Mouse (Mus musculus) MEL (cell line): ENCODE results near the gene Il6st. TPM values are rescaled to one million over a fixed set of nuclear protein-coding genes. Genes with fewer than 3 reads are reported as not detected.
A peak's percentile ranks its signal among the peaks of the same experiment; 100 is the strongest.

ENCODE experiments used
- DNase-seq: peaks from one replicate; pipeline ENCODE4 v3.0.0; 2011; ENCODE audit warnings: low read depth, low spot score
- H3K27ac ChIP-seq: 2 replicates; pipeline ENCODE4 v1.5.1; 2012; ENCODE audit warnings: low read depth, mild to moderate bottlenecking, control low read depth, low read length, moderate library complexity; ENCODE audit not compliant: control insufficient read depth
- H3K27me3 ChIP-seq, 2 experiments: fragments of 150-350 bp in 1 of 2; sonication (generic) in 1 of 2; 2 replicates each; pipeline ENCODE4 v1.6.1; 2012; ENCODE audit warnings: low read length in 2 of 2, mild to moderate bottlenecking in 2 of 2, improper control_type of control experiment in 1 of 2, moderate library complexity in 1 of 2; ENCODE audit not compliant: insufficient read depth in 2 of 2, control insufficient read depth in 1 of 2
- H3K36me3 ChIP-seq, 2 experiments: 2 replicates each; pipeline ENCODE4 v1.6.1; 2012 to 2014; ENCODE audit warnings: low read length in 2 of 2, improper control_type of control experiment in 1 of 2, inconsistent platforms in 1 of 2, mild to moderate bottlenecking in 1 of 2; ENCODE audit not compliant: insufficient read depth in 2 of 2, control insufficient read depth in 1 of 2
- H3K4me1 ChIP-seq, 2 experiments: fragments of 150-350 bp in 1 of 2; sonication (generic) in 1 of 2; 2 replicates each; pipeline ENCODE4 v1.6.1; 2012; ENCODE audit warnings: low read length in 2 of 2, improper control_type of control experiment in 1 of 2, mild to moderate bottlenecking in 1 of 2; ENCODE audit not compliant: insufficient read depth in 2 of 2, control insufficient read depth in 1 of 2
- H3K4me3 ChIP-seq, 2 experiments: fragments of 150-350 bp in 1 of 2; sonication (generic) in 1 of 2; 2 replicates each; pipeline ENCODE4 v1.5.1; 2012; ENCODE audit warnings: low read depth in 2 of 2, low read length in 2 of 2, mild to moderate bottlenecking in 2 of 2, moderate library complexity in 2 of 2, control low read depth in 1 of 2, improper control_type of control experiment in 1 of 2; ENCODE audit not compliant: control insufficient read depth in 1 of 2, insufficient read depth in 1 of 2
- H3K79me2 ChIP-seq: 2 replicates; pipeline ENCODE4 v1.6.1; 2012; ENCODE audit warnings: mild to moderate bottlenecking, low read length, moderate library complexity; ENCODE audit not compliant: control insufficient read depth, poor library complexity, insufficient read depth
- H3K9ac ChIP-seq: 2 replicates; pipeline ENCODE4 v1.6.1; 2012; ENCODE audit warnings: low read depth, mild to moderate bottlenecking, control low read depth, low read length, moderate library complexity; ENCODE audit not compliant: control insufficient read depth, poor library complexity, severe bottlenecking
- H3K9me3 ChIP-seq: fragments of 150-350 bp; sonication (generic); replicated peaks from 2 replicates; pipeline ENCODE4 v1.6.1; 2012; ENCODE audit warnings: mild to moderate bottlenecking, low read length, improper control_type of control experiment, moderate library complexity; ENCODE audit not compliant: insufficient read depth
- CHD2 ChIP-seq: IDR thresholded peaks from 2 replicates; pipeline ENCODE4 v1.6.1; 2011; ENCODE audit warnings: low read length, improper control_type of control experiment
- ELF1 ChIP-seq: IDR thresholded peaks from 2 replicates; pipeline ENCODE4 v1.6.1; 2014; ENCODE audit warnings: low read depth, mild to moderate bottlenecking, inconsistent platforms, low read length, improper control_type of control experiment, moderate library complexity
- EP300 ChIP-seq, 2 experiments: IDR thresholded peaks; 2 replicates each; pipeline ENCODE4 v1.6.1; 2011; ENCODE audit warnings: improper control_type of control experiment in 2 of 2, low read length in 2 of 2, low read depth in 1 of 2, mild to moderate bottlenecking in 1 of 2
- HCFC1 ChIP-seq: IDR thresholded peaks from 2 replicates; pipeline ENCODE4 v1.6.1; 2012; ENCODE audit warnings: low read depth, mild to moderate bottlenecking, inconsistent platforms, low read length, improper control_type of control experiment, moderate library complexity
- MEF2A ChIP-seq: IDR thresholded peaks from 2 replicates; pipeline ENCODE4 v1.6.1; 2014; ENCODE audit warnings: low read depth, mild to moderate bottlenecking, inconsistent platforms, low read length, improper control_type of control experiment; ENCODE audit not compliant: poor library complexity, insufficient replicate concordance, severe bottlenecking; ENCODE audit errors: extremely low read depth
- MXI1 ChIP-seq: IDR thresholded peaks from 2 replicates; pipeline ENCODE4 v1.6.1; 2011; ENCODE audit warnings: mild to moderate bottlenecking, low read depth, low read length, improper control_type of control experiment
- POLR2AphosphoS2 ChIP-seq: IDR thresholded peaks from 2 replicates; pipeline ENCODE4 v1.6.1; 2011; ENCODE audit warnings: low read length, improper control_type of control experiment
- POLR2AphosphoS5 ChIP-seq: IDR thresholded peaks from 2 replicates; pipeline ENCODE4 v1.6.1; 2012; ENCODE audit warnings: low read depth, borderline replicate concordance, mild to moderate bottlenecking, inconsistent platforms, low read length, moderate library complexity, mixed read lengths
- SMC3 ChIP-seq: IDR thresholded peaks from 2 replicates; pipeline ENCODE4 v1.6.1; 2011; ENCODE audit warnings: low read depth, low read length, improper control_type of control experiment
- TAL1 ChIP-seq: IDR thresholded peaks from 2 replicates; pipeline ENCODE4 v1.6.1; 2012; ENCODE audit warnings: mild to moderate bottlenecking, inconsistent platforms, low read length, moderate library complexity, mixed read lengths
- TBP ChIP-seq: IDR thresholded peaks from 2 replicates; pipeline ENCODE4 v1.8.0; 2011; ENCODE audit warnings: low read depth, low read length, improper control_type of control experiment
- UBTF ChIP-seq: IDR thresholded peaks from 2 replicates; pipeline ENCODE4 v1.6.1; 2012; ENCODE audit warnings: low read depth, mild to moderate bottlenecking, inconsistent platforms, low read length, improper control_type of control experiment, moderate library complexity, borderline replicate concordance; ENCODE audit not compliant: insufficient read depth
- USF1 ChIP-seq: IDR thresholded peaks from 2 replicates; pipeline ENCODE4 v1.6.1; 2014; ENCODE audit warnings: low read depth, mild to moderate bottlenecking, inconsistent platforms, low read length, improper control_type of control experiment, moderate library complexity
- ZC3H11A ChIP-seq: IDR thresholded peaks from 2 replicates; pipeline ENCODE4 v1.6.1; 2012; ENCODE audit warnings: low read depth, mild to moderate bottlenecking, inconsistent platforms, low read length, improper control_type of control experiment
- ZMIZ1 ChIP-seq: IDR thresholded peaks from 2 replicates; pipeline ENCODE4 v1.6.1; 2012; ENCODE audit warnings: low read depth, mild to moderate bottlenecking, inconsistent platforms, low read length, improper control_type of control experiment, moderate library complexity
- polyA plus RNA-seq, 2 experiments: library from polyadenylated mRNA; stranded (reverse) in 1 of 2; unstranded in 1 of 2; fragments of >175 nt in 1 of 2; fragments of >200 nt in 1 of 2; gene quantifications; 2 replicates each; pipeline versions ENCODE4 v1.2.1 to v1.2.4; 2012; ENCODE audit warnings: low replicate concordance in 2 of 2, low read depth in 1 of 2; ENCODE audit not compliant: insufficient read length in 2 of 2, insufficient read depth in 1 of 2, missing spikeins in 1 of 2
- total RNA-seq: library from RNA; depleted of rRNA; stranded (reverse); fragments of 300-350 nt; gene quantifications from 2 replicates; pipeline ENCODE4 v1.2.3, GENCODE M21; 2012

The Il6st gene
- total and polyA plus RNA-seq, 3 experiments = 1.7 to 3.7 TPM; not detected in 1

- no peaks in the 10 kb centered on the region for H3K79me2 ChIP-seq
- DNase-seq = peak; percentile 51
- H3K9me3 ChIP-seq = no peaks in the 10 kb centered on the region
- no peak overlapping the region for H3K27ac ChIP-seq
- H3K9ac ChIP-seq = no peak overlapping the region
- peaks cover 0 to 2% of the 10 kb centered on the region in 2 experiments; a peak in 1 of 4 replicates for H3K36me3 ChIP-seq
- no peak overlapping the region for H3K4me3 ChIP-seq
- peaks cover 0 to 3% of the 10 kb centered on the region in 2 experiments; a peak in 1 of 4 replicates for H3K4me1 ChIP-seq
- TF ChIP-seq EP300 (IDR thresholded peaks at IDR 0.05; ENCODE audit: low read depth in 1 of 2, low read length in 2 of 2) (no peak), MXI1 (no peak), POLR2AphosphoS5 (no peak), UBTF (no peak), SMC3 (no peak)
- TF ChIP-seq, all 39 proteins: peak for 0
- peaks cover 0 to 1% of the 10 kb centered on the region in 2 experiments; a peak in 1 of 4 replicates for H3K27me3 ChIP-seq
Measured at GRCm38 (mm10) chr13:112427521-112427920, 36.3 kb upstream of the Il6st start.

GRCm38 (mm10) chr13:112433271-112433670 is 30.6 kb upstream of the Il6st start:
- Histone ChIP-seq H3K27me3 (no peaks in the 10 kb centered on the region; a peak in 2 of 4 replicates), H3K9me3 (no peaks in the 10 kb centered on the region), H3K27ac (no peak overlapping the region), H3K9ac (no peak overlapping the region), H3K79me2 (no peaks in the 10 kb centered on the region), H3K4me3 (no peak overlapping the region), H3K36me3 (no peaks in the 10 kb centered on the region), H3K4me1 (0 out of 4 replicates have a peak, but pooled peaks cover 0 to 2% of the 10 kb centered on the region in 2 experiments)
- TF ChIP-seq USF1 (no peak), HCFC1 (no peak), MEF2A (no peak), TBP (no peak), ELF1 (no peak), CHD2 (no peak), ZMIZ1 (no peak), TAL1 (no peak), ZC3H11A (no peak), POLR2AphosphoS2 (no peak)
- no peak for DNase-seq
